Mouse (Mus musculus): ENCODE results near the gene Ppp1r14b.

DNA sequence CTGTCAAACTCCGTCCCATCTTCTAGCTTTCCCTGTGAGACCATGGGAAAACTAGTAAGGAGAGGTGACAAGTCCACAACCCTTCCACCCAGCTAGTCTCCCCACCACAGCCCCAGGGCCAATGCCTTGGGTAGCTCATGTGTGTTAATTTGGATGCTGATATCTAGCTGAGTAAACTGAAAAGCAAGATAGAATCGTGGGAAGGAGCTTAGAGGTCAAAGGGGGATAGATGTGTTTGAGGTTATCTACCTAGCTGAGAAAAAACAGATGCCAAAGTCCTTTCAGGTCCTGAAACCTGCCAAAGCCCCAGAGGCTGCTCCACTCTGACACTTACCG is 3.8 kb downstream of the Ppp1r14b start:
- TF ChIP-seq GATA1 (IDR thresholded peaks at IDR 0.05; ENCODE audit: borderline replicate concordance, low read length) (no peak), FLI1 (IDR thresholded peaks at IDR 0.05; ENCODE audit: low read length) (no peak)

Measured in megakaryocyte, embryonic 14.5 days (primary cell).